Mouse (Mus musculus) thymus, postnatal 14 days (tissue): Measurements from ENCODE around the gene Pabpn1.

ENCODE experiments used
- DNase-seq: peaks from one replicate; pipeline ENCODE4 v3.0.0; 2021

Gene Pabpn1

DNA sequence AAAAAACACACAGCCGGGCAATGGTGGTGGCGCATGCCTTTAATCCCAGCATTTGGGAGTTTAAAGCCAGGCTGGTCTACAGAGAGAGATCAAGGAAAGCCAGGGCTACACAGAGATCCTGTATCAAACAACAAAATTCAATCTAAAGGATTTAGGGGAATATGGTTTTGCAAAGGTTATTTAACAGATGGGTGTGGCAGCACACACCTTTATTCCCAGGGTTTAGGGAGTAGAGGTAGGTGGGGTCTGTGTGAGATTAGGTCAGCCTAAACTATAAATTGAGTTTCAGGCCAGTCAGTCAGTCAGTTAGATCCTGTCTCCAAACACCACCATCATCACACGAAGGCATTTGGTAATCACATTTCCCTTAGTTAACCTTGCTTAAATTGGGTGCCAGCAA lies at the start of gene Pabpn1:
Gene Pabpn1, plus strand, starts transcription at position 301 of the 400 bp plus-strand sequence.
- DNase-seq, result no peak

DNA sequence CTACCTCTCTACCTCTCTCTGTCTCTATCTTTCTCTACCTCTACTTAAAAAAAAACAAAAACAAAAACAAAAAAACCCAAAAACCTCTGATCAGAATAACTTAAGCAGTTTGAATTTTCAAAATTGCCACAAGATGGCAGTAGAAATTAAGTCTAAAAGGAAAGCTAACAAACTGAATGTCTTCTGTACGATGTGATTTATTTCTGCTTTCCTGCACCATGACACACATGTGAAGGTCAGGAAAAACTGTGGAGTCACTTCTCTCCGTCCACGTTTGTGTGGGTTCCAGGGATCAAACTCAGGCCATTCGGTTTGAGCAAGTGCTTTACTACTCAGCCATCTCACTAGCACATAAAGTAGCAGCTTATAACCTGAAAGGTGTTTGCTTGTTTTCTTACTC lies 48.8 kb upstream of the Pabpn1 start:
- DNase-seq, result no peak

DNA sequence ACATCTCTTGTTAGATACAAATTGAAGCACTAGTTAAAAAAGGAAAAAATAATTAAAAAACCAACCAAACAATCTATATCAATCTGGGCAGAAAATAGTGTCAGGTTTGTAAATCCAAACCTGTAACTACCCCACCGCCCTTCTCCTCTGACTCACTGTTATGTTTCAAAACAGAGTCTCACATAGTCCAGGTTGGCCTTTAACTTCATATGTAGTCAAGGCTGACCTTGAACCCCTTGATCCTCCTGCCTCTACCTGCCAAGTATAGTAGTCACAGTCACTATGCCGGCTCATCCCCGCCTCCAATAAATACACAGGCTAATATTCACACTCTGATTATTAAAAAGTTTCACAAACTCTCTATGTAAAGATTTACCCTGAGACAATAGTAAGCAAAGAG lies 36.6 kb upstream of the Pabpn1 start:
- DNase-seq, result no peak

DNA sequence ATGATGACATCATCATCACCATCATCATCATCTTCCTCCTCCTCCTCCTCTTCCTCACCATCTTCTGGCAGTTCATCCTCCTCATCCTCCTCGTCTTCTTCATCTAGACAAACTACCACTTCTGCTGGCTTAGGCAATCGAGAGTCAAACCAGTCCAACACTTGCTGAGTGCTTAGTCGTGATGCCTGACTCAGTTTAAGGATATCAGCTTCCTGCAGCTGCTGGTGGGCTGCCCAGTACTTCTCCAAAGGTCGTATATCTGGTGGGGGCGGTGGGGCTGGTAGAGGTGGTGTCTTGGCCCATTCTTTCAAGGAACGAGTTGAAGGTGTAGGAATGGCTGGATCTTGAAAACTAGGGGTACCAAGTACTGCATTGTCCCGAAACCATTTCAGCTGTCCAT lies 35.6 kb upstream of the Pabpn1 start:
- DNase-seq, result no peak

DNA sequence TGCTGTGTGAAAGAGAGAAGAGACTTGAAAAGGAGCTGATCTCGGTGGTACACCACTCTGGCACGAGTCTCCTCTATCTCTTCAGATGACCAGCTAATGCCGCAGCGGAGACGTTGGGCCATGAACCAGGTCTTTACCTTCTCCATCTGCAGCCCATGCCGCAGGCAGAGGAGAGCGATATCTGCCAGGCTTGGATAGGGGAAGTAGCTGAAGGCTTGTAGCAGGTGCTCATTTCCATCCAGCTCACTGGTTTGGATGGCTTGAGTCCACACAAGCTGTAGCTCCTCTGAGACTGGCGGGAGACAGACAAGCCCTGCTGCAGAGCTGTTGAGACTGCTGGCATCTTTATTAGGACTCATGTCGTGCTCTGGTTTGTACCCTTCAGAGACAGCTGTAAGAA lies 34.4 kb upstream of the Pabpn1 start:
- no peak for DNase-seq

DNA sequence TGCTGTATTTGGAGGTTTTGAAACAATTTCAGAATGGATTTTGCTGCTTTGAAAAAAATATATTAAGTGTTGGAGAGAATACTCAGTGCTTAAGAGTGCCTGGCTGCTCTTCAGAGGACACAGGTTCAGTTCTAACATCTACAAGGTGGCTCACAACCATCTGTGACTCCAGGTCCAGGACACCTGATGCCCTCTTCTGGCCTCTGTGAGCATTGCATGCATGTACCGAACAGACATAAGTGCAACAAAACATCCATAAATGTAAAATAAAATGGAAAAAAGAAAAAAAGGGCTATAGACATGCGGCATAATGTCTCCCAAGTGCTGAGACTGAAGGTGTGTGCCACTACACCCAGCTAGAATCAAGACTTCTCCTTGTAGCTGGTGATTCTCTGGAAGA lies 31.8 kb upstream of the Pabpn1 start:
- DNase-seq, result peak; percentile 71

DNA sequence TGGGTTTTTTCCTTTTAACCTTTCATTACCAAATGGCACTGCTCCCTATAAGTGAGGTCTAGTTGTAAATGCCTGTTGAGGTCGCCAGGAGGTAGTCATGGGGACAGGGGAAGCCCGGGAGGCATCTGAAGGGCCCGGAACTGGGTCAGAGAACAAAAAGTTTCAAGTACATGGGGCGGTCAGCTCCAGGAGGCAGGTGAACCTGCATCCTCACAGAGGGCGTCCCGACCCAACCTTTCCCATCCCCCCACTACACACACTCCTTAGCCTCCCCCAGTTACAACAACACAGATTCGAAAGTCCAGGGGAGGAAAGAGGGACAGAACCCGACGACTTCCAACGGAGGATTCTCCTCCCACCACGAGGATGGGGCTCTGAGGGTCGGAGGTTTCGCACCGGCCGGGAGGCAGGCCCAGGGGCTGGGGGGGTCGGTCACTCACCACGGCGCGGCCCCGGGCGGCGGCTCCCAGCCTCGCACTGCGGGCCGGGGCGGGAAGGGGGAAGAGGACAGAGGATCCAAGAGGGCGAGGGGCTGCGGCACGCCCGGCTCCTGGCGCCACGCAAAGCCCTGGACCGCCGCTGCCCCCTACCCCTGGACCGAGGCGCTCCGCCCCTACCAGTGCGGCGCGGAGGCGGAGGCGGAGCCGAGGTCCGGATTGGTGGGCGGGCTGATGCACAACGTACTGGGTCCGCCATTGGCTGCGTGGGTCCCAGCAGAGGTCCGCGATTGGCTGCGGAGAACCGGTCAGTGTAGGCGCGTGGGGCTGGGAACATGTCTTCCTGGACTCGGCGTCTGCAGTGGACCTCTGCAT lies 28.6 kb upstream of the Pabpn1 start:
- peak; percentile 85 for DNase-seq

DNA sequence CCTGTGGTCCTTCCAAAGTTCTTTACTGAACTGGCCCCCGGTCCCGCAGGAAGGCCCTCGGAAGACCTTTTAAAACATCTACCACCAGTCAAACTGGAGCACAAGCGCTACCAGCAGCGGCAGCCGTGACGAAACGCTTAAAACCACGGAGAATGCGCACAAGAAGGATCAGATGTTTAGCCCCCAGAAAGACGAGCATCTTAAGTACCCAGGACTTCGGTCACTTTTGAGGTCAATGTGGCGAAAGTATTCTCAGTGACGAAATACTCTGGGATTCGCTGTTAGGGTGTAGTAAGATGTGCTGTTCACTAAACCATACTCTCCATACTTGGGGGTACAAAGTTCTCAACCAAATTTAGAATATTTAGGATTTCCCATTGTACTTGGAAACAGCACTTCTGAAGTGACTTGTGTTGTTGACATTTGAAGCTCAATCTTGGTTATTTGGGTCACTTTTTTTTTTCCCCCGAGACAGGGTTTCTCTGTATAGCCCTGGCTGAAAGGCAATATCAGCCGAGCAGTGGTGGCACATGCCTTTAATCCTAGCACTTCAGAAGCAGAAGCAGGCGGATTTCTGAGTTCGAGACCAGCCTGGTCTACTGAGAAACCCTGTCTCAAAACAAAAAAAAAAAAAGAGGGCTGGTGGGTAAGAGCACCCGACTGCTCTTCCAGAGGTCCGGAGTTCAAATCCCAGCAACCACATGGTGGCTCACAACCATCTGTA lies 27.8 kb upstream of the Pabpn1 start:
- no peak for DNase-seq

DNA sequence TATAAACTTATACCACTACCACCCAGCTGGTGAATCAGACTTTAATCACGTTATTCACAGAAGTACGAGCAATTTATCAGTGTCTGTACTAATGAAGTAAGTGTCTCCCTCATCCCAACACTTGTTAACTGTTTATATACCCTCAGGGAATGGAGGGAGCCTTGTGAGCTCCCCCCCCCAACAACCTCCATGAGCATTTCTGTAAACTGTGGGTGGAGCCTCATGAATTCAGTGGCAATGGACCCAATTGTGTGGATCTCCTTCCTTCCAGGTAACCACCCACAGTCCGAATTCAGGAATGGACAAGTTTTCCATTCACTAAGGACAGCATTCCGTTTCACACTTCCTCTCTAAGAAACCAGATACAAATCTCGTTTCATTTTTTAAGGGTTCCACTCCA lies 26.7 kb upstream of the Pabpn1 start:
- DNase-seq, result no peak

DNA sequence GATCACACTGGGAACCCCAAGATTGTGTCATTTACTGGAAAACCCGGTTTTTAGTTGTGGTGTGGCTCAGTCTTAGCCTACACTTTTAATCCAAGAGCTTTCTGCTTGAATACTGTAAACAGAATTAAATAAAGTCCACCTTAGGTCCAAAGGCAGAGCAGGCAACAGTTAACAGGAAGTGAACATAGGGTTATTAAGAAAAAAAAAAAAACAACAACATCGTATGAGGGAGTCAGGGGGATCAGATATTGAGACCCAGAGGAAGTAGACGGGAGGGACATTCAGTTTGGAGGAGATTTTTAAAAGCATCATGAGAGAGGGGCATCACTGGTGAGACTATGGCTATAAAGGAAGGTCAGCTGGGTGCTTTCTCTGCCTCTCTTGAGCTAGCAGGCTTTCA lies 26.0 kb upstream of the Pabpn1 start:
- no peak for DNase-seq

DNA sequence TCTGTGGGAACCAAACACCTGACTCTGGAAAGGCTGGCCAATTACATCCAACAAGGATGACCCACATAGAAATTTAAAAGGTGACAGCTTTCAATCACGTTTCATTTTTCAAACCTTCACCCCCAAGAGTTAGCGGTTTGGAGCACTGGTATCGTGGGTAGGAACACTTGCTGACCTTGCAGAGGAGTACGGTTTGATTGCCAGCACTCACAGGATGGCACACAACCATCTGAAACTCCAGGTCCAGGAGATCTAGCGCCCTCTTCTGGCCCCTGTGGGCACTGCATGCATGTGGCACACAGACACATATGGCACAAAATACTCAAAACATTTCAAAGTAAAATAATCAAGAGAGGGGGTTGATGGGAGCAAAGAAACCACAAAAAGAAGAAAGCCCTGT lies 25.4 kb upstream of the Pabpn1 start:
- peak; percentile 56 for DNase-seq

DNA sequence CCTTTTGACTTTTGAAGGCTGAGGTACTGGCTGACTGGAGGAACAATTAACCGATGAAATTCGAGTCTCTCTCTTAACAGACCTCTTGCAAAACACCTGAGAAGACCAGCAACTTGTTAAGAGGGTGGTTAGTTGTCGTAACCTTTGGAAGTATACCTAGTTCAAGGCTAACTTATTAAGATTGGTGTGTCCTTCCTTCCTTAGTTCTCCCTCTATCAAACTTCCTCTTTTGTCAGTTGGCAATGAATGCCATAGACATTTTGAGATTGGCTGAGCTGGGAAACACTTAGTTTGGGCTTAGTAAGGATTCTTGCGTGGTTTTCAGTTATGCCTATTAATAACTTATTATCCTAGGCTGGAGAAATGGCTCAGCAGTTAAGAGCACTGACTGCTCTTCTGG lies 24.3 kb upstream of the Pabpn1 start:
- DNase-seq, result no peak

DNA sequence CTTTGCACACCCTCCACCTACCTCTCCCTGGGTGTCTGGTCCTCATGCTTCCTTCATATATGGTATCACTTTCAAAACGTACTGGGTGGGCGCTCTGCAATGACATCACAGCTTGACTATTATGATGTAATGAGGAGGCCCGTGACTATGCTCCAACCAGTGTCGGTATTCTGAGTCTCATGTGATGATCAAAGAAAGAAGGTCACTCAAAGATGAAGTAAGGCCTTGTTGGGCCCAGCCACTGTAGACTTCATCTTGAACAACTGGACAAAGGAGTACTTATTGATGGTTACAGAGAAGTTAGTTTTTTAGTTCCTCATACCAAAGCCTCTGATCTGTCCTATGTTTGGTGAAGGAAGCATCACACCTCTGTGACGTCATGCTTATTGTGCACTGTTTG lies 21.4 kb upstream of the Pabpn1 start, which contains the start of gene Homez:
Gene Homez, minus strand, starts transcription at position 101 of the 400 bp plus-strand sequence.
- no peak for DNase-seq

DNA sequence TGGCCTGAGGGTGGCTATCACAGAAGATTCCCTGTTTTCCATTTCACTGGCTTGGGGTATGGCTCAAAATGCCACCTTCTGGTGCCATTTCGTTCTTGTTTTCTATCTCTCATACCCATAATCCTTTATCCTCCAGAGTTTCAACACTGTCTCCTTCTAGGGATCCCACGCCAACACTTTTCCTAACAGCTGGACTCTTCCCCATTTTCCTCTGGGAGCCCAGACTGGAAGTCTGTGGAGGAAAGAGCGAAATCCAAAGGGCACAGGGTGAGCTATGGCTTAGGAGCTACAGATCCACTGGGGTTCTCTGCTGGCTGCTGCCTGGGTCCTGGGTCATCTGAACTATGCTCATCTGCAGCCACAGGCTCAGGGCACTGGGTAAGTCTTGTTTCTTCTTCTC lies 18.1 kb upstream of the Pabpn1 start:
- no peak for DNase-seq

DNA sequence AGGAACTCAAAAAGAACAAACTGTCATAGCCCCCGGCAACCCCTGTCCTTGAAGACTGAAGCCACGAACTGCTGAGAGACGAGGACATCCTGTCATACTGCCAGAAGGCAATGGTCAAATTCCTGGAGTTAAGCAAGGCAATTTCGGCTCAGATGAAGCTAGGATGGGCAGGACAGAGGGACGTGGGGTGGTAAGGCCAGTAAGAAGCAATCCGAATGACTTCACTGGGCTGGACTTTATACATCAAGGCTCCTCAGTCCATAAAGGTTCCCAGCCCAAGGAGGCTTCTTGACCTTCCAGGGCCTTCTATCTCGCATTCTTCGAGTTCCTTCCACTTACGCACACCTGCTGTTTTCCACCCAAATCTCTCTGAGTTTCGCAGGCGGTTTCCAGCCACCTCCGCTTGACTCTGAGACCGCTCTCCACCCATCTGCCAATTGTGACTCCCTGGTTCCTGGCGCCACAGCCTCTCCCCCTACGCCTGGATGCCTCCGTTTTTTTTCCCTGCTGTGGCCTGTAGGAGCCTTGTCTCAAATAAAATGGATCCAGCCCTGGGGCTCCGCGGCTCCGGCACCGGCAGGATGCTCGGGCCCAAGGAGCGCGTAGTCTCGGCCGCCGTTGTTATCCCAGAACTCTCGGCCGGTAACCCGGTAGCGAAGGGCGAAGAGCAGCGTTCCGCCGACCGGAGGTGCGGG lies 16.3 kb upstream of the Pabpn1 start:
- DNase-seq, result no peak

DNA sequence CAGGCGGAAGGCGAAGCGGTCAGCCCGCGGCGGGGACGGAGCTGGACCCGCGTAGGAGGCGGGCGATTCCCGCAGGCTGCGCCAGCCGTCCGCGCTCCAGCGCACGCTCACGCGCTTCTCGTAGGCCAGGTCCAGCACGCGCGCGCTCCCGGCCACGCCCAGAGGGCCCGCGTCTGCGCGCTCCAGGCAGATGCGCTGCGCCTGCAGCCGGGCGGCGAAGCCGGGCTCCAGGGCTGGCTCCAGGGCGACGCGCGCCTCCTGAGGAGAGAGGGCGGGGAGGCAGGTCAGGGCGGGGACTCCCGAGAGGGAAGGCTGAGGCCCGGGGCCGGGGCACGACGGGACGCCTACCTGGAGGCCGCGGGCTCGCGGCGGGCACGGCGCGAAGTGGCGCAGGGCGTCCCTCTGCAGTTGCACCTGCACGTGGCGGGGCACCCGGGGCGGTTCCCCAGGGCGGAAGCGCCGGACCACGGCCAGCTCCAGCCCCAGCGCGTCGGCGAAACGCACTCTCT lies 15.7 kb upstream of the Pabpn1 start:
- DNase-seq, result peak; percentile 86

DNA sequence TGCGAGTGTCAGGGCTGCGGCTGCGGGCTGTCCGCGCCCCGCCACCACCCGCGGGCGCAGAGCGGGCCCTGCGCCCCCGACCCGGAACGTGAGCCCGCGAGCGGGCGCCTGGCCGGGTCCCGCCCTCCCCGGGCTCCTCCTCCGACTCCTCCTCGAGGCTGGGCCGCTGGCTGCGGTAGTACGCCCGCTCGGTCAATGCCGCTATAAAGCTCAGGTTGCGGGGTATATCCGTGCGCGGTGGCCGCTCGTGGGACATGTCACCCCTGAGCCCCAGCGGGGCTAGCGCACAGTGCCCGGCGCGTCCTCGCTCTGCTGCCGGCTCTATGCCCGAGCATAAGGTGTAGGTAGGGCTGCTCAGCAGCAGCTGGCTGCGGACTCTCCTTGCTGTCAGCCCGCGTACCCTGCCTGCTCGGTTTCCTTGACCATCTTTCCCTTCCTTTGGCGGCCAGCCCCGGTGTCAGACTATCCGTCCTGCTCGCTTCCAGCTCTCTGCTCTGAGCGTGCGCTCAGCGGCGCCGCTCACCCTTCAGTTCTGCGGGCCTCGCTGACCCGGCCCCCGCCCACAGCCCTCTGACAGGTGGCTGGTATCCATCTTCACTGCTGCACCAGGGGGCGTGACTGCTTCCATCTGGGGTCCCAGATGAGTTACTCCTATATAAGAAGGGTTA lies 15.1 kb upstream of the Pabpn1 start, which contains the start of gene Ppp1r3e:
Gene Ppp1r3e, minus strand, starts transcription at position 503 of the 668 bp plus-strand sequence.
- DNase-seq, result peak; percentile 67

DNA sequence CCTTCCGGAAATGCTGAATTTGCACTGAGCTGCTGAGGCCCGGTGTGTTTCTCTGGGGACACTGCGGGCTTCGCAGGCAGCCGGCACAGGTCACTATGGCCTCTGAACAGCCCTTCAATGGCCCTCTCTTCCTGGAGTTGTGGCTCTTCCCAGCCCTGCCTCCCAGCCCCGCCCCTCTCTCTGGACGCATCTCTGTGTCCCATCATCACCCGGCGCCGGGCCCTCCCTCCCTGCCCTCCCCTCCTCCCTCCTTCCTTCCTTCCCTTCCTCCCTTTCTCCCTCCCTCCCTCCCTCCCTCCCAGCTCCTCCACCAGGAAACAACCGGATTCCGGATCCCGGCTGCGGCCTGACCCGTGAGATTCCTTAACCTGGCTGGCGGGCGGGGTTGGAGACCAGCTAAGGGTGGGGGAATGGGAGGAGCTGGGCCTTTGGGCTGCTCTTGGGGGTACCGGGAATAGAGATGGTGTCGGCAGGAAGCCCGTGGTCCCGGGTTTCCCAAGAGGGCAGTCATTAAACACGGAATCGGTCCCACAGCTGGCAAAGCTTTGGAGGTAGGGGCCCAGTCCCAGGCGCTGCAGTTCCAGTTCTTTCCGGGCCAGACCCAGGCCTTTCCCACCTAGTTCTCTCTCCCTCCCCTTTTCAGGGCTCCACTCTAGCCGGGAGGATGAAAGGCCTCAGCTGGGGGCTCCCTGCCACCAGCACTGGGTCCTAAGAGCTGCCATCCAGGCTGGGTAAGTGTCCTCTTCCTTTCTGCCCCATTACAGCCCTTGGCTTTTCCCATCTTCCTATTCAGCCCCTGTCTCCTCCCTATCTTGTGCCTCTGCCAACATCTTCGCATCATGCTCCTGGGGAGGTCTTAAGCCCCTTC lies 8.9 kb upstream of the Pabpn1 start, which contains the start of the genes Bcl2l2 and Gm20521:
Gene Bcl2l2, plus strand, starts transcription at position 224 of the 868 bp plus-strand sequence.
Gene Gm20521, plus strand, starts transcription at position 288 of the 868 bp plus-strand sequence.
- DNase-seq, result peak; percentile 32

DNA sequence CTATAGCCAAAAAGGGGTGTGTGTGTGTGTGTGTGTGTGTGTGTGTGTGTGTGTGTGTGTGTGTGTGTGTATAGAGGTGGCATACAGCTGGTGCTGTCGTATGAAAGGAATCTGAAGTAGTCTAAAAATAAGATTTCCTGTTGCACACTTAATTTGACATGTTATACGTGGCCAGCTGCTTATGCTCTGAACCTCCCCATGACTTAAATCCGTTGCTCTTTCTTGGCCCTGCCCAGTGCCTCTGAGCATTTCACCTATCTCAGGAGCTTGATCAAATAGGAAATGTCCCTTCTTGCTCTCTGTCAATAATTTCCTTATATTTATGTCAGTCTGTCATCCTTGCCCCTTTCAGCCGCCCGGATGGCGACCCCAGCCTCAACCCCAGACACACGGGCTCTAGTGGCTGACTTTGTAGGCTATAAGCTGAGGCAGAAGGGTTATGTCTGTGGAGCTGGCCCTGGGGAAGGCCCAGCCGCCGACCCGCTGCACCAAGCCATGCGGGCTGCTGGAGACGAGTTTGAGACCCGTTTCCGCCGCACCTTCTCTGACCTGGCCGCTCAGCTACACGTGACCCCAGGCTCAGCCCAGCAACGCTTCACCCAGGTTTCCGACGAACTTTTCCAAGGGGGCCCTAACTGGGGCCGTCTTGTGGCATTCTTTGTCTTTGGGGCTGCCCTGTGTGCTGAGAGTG lies 8.1 kb upstream of the Pabpn1 start:
- no peak for DNase-seq

DNA sequence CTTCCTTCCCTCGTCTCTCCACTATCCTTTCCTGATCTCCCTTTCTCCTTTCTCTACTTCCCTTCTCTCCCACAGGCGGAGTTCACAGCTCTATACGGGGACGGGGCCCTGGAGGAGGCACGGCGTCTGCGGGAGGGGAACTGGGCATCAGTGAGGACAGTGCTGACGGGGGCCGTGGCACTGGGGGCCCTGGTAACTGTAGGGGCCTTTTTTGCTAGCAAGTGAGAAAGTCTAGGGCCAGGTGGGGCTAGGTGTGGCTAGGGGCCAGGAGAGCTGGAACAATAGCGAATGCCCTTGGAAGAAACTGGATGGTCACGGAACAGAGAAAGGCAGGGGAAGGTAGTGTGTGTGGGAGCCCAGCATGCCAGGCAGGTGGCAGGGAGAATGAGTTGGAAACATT lies 7.0 kb upstream of the Pabpn1 start:
- no peak for DNase-seq

DNA sequence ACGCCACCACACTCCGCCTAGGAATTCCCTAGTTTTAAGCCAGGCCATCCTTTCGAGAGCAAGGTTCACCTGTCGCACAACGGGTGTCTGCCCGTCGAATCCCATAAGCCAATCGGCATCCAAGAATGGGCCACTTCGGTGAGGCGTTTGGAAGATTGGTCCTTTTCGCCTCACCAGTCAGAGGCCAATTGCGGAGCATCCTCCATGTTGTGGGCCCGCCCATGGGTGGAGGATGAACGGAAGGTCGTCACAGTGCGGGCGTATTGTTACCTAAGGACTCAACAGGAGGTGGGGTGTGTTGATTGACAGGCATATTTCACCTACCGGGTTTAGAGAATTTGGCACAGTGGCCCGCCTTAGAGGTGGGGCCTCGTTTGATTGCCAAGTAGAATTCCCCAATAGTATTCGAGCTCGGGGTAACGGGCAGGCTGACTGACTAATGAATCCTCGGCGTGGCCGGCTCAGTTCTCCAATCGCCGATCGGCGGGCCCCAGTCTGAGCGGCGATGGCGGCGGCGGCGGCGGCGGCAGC lies 1.4 kb downstream of the Pabpn1 start:
- DNase-seq, result peak; percentile 96
